Mouse (Mus musculus): ENCODE measurements around the gene Ppp1r9b.

Gene Ppp1r9b

DNA sequence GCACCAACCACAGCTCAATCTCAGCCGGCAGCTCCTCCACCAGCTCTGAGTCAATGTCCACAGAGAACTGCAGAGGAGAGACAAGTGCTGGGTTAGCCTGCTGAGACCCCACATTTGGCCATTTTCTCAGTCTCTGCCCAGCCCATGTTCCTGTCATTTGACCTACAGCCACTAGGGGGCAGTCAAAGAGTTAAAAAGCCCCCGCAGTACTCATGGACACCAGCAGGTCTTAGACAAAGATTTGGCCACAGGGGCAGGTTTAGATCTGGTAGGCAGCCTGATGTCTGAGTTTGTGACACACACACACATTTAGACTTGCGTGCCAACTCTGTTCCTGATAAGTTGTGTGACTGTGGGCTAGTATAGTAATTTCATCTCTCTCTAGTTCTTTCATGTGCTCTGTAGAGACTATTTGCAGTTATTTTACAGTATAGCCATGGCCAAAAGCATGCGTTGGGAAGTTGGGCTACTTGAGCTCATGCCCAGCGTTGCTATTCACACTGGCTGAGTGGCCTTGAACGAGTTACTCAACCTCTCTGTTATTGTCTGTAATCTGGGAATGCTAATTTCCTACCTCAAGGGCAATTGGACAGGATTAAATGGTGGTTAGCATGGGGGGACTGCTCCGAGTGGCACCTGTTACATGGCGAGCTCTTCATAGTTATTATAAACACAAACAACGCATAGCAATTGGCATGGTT is 56.3 kb downstream of the Ppp1r9b start:
- DNase-seq (ENCODE audit: low spot score) = peak; percentile 76

DNA sequence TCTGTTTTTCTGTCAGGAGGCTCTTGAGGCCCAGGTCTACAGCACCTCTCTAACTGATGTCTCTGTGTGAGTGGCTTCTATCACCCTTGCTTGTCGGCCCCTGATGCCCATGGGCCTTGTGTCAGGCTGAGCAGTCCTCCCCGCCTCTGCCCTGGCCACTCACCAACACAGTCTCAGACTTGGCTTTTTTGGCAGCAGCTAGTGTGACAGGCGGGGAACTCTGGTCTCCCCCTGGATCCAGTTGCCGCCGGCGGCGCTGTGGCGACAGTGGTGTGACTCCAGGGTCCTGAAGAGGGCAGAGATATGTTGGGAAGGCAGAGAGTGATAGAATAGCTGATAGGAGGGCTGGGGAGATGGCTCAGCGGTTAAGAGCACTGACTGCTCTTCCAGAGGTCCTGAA is 62.2 kb downstream of the Ppp1r9b start:
- no peak for DNase-seq (ENCODE audit: low spot score)
